Mouse (Mus musculus) cerebellum, adult 11-12 months (tissue): ENCODE results near the gene Gpbar1.

ENCODE experiments used
- DNase-seq: peaks from one replicate; pipeline ENCODE4 v3.0.0; 2022

Gpbar1 gene

DNA sequence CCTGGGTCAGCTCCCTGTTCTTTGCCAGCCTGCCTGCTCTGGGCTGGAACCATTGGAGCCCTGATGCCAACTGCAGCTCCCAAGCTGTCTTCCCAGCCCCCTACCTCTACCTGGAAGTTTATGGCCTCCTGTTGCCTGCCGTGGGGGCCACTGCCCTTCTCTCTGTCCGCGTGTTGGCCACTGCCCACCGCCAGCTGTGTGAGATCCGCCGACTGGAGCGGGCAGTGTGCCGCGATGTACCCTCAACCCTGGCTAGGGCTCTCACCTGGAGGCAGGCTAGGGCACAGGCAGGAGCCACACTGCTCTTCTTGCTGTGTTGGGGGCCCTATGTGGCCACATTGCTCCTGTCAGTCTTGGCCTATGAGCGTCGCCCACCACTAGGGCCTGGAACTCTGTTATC lies 638 bp downstream of the Gpbar1 start:
- DNase-seq = no peak

DNA sequence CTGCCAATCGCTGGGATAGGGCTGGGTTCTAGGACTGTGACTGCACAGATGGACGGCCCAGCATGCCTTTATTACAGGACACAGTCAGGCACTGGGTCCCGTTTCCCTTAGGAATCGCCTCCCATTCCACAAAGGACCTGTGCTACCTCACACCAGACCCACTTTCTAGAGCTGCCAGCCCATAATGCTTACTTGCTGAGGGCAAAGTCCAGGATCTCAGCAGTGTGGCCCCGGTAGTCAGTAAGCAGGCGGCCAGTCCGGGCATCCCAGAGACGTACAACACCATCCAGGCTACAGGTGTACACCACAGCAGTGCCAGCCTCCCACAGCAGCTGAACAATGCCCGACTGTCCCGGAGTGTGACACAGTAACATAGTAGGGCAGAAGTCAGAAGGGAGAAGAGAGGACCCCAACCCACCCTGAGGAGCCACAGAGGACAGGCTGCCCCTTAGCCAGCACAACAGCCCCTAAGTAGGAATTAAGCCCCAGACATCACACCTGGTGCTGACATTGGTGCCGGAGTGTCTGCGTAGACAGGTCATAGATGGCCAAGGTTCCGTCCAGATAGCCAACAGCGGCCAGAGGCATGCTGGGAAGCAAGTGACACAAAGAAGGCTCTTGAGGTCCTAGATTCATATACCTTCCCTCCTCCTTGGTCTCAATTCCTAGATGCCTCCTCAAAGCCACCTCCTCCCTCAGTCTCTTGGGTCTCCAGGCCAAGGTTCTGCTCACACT lies 2.4 kb downstream of the Gpbar1 start:
- peak; percentile 25 for DNase-seq

DNA sequence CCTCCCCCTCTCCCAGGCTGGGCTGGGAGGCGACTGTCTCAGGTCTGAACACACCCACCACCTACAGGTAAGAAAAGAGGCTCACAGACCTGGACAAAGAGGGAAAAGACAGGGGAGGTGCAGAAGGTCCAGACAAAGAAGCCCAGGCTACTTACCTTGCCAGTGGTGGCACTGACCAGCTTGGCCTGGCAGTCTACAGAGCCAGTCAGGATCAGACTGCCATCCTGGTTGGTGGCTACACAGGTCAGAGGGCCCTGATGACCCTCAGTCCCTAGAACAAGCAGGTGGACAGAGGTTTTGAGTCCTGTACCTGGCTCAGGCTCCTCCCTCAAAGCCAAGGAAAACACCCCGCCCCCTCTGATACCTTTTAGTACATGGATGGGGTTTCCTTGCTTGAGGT lies 3.0 kb downstream of the Gpbar1 start:
- peak; percentile 22 for DNase-seq

DNA sequence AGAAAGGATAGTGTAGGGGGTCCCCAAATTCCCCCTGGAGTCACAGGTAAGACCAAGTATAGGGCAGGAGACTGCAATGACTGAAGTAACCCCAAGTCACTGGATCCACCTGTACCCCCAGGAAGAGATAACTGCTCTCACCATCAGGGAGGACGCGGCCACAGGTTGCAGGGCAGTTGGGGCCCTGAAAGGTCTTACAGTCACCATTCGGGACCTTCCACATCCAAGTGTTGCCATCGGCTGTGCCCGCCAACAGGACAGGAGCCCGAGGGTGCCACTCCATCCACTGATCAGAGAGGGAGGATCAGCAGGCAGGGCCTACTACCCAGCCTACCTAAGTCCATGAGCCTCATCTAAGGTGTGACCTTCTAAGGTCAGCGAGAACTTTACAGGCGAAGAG lies 3.5 kb downstream of the Gpbar1 start:
- DNase-seq = peak; percentile 35

DNA sequence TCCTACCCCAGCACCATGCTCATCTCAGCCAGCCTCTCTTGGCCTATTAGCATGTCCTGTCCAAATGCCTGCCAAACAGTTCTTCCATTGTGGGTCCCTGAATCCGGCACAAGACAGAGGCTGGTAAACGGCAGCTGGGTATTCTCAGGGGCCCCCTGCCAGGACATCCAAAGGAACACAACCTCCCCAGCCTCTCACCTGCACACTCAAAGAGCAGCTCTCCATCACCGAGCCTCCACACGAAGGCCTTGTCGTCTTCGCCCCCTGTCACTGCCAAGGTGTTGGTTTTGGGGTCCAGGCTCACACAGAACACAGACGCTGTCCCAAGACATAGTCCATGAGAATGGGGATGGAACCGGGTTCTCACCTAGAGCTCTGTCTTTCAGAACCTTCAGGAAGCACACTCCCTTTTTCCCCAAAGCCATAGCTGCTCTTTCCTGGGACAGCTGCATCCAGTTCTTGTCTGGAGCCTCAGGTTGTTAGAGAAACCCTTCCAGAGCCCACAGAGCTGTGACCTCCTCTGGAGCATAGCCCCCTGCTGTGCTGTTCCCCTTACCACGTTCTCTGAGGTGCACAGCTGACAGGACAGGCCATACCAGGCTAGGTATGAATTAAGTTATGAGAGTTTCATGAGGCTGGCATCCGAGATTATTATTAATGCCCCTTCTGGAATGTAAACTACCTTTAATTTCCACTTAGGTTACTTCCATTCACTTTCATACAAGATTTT lies 4.7 kb downstream of the Gpbar1 start:
- DNase-seq = peak; percentile 63

DNA sequence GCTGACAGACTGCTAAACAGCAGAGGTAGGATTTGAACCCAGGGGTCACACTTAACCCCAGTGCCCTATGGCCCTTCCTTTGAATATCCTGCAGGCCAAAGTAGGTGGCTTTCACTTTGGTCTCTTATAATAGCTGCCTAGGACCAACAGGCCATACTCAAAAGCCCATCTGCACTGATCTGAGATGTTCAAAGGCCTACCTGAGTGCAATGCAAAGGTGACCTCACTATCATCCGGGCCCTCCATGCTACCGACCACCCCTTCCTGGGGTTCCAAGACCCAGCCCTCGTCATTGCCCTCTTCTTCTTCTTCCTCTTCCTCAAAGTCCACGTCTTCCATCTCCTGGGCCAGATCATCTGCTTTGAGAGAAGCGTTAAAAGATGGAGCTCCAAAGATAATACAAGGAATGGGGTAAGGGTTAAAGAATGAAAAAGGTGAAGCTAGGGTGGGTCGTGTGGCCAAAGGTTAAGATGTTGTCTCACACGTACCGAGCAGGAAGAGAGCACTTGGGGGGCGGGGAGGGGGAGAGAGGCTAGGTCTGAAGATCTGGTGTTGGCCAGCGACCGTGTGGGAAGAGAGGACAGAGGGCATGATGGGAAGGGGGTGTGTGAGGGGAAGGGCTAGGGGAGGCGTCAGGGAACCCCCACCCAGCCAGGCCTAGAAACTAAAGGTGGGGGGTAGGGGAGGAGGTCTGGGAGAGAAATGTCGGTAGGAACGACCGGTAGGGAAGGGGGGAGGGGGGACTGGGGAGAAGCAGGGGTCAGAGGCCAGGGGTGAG lies 5.5 kb downstream of the Gpbar1 start:
- DNase-seq = peak; percentile 84

DNA sequence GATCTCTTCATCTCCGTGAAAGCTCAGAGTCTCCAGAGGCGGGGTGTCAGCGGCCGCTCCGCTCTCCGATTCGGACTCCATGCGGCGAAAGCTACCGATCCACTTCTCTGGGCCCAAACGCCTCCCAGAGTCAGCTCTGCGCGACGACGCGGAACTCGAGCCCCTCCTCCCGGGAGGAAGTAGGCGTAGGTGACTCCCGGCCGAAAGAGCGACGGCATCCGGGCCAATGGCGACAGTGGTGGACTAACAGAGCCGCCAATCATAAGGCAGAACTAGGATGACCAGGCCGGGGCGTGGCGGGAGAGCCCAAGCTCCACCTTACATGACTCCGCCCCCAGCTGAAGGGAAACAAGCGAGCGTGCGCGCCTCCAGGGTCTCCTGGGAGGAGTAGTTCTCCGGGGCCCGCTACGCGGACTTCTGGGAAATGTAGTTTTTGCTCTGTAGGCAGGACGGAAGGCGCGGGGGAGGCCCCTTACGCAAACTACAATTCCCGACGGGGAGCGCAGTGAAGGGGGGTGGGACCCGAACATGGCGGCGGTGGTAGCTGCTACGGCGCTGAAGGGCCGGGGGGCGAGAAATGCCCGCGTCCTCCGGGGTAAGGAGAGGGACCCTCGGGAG lies 6.3 kb downstream of the Gpbar1 start, which contains the start of the genes Aamp and Pnkd:
Gene Aamp (minus strand): TSS at position 196 of the 618 bp plus-strand sequence.
Gene Pnkd (plus strand): TSS at position 388 of the 618 bp plus-strand sequence.
- peak; percentile 100 for DNase-seq

DNA sequence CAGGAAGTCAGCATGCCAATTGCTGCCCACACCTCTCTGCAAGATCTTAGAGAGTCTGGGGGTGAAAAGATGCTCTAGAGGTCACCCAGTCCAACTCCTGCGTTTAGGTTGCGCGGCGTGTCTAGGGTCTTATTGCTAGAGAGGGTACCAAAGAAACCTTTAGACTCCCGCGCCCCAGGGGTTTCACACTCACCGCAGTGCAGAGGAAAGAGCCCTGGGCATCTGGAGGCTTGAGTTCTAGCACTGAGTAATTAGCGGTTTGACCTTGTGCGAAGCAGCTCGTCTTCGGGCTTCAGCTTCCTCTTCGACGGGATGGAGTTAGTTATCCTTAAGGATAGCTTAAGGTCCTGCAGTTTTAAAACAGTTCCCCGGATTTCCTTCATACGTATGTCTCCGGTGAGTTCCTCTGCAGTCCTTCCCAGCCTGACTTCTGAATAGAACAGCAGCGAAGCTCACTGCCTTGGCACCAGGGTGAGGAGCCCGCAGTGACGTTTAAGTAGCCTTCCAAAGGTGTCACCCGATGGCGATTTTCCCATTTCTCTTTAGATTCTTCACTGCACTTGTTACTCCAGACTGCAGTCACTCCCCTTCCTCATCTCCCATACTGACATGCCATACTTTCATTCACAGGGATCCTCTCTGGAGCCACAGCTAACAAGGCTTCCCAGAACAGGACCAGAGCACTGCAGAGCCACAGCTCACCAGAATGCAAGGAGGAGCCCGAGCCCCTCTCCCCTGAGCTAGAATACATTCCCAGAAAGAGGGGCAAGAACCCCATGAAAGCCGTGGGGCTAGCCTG lies 7.1 kb downstream of the Gpbar1 start:
- DNase-seq = peak; percentile 68

DNA sequence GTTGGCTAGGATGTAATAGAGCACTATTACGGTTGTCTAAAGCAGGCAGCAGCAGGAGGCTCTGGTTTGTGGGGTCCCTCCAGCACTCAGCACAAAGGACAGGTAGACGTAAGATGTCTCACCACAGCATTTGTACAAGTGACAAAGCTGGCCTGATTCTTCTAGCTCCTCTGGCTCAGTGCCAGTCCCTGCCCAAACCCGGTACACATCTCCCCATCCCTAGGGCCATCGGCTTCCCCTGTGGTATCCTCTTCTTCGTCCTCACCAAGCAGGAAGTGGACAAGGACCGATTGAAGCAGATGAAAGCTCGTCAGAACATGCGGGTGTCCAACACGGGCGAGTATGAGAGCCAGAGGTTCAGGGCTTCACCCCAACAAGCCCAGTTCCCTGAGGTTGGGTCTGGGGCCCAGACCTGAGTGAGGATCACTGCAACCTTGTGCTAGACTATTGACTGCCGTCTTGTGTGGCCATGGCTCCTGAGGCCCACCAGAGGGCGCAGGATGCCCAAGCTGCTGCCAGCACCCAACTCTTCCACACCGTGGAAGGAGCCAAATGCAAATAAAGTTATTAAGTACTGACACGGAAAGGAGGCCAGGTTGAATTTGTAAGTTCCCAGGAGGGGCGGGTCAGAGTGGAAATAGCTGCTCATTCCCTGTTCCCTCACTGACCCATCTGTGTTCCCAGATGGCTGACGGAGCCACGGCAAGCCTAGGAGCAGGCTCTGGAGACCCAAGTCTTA lies 8.7 kb downstream of the Gpbar1 start:
- DNase-seq = peak; percentile 70

DNA sequence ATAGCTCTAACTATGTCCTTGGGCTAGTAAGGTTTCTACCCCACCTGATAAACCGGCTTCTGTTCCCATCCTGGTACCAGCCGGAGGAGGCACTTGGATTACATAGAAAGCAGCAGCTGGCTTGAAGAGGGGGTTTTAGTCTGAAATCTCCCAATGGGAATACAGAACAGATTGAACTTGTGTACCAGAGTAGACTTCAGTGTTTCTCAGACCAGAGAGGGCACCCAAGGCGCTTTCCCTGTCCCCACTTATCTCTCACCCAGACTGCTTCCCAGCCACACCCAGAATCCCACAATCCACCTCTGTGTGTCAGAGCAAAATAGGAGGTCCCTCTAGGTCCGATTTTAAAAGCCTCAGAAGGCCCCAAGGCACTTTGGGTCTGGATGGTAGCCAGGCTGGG lies 10.0 kb downstream of the Gpbar1 start:
- peak; percentile 38 for DNase-seq

DNA sequence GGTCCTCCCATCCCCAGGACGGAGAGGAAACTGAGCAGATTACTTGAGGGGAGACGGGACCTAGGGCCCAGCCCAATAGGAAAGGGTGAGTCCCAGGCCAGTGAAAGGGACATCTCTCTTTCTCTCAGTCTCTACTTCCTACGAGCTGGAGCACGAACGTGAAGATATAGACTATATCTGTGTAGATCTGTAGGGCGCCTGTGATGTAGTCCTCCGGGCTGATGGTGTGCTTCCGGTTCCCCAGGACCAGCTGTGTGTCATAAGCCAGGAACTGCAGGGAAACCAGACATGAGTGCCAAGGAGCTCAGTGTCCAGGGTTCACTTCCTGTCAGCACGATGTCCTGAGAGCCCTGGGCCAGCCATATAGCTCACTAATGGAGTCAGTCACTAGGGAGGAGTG lies 10.9 kb downstream of the Gpbar1 start:
- no peak for DNase-seq

DNA sequence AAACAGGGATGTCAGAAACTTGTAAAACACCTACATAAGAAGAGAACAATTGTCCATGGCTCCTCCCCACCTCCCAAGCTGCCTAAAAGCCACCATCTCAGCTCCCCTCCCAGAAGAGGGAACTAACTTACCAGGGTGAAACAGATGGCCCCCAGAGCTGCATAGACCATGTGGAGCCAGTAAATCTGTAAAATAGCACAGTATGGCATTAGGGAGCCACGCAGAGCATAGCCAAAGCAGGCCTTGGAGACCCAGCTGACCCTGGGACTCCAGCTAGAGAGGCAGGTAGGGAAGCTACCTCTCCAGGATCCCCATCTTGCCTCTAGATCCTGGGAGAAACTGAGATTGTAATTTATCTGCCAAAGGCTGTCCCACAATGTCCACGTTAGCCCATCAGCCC lies 11.4 kb downstream of the Gpbar1 start:
- DNase-seq = no peak

DNA sequence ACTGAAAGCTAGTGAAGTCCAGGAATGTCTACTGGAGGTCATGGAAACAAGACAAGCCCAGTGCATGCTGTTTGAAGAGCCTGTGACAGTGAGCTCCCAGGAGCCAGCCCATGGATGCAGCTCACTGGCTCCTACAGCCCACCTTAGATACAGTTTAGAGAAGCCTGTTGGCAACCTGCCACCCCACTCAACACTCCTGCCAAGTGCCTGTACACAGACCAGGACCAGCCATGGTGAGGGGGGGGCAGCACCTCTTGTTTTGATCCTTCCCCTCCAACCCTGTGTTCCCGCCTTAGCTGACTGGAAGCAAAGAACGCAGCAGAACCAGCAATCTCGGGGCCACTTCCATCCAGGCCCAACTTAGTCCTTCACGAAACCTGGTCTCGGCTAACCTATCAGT lies 11.8 kb downstream of the Gpbar1 start:
- DNase-seq = peak; percentile 62

DNA sequence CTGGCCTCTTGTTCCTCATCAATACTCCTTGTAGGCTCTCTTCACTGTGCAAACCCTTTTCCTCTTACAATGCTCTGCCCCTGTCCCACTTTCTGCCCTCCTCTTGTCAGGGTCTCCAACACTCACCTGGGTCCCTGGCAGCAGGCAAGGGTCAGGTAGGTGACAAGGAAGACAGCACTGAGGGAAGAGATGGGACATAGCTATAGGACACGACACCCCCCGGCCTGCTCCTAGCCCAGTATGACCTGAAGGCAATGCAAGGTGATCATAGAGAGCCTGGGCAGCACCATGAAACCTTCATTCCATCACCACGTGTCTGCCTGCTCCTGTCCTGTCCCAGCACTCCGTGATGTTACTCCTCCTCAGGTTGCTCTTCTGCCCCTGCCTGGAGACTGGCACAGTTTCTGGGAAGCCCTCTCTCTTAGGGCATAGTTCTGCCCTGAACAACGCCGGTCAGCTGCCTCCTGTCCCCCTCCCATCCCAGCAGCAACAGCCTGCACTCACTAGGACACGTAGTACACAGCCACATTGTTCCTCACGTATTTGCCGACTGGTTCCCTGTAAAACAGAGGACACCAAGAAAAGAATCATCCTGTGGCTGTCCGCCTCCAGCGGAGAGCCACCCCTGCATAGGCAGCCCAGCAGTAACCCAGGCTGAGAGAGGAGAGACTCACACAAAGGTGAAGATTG lies 14.1 kb downstream of the Gpbar1 start:
- no peak for DNase-seq

DNA sequence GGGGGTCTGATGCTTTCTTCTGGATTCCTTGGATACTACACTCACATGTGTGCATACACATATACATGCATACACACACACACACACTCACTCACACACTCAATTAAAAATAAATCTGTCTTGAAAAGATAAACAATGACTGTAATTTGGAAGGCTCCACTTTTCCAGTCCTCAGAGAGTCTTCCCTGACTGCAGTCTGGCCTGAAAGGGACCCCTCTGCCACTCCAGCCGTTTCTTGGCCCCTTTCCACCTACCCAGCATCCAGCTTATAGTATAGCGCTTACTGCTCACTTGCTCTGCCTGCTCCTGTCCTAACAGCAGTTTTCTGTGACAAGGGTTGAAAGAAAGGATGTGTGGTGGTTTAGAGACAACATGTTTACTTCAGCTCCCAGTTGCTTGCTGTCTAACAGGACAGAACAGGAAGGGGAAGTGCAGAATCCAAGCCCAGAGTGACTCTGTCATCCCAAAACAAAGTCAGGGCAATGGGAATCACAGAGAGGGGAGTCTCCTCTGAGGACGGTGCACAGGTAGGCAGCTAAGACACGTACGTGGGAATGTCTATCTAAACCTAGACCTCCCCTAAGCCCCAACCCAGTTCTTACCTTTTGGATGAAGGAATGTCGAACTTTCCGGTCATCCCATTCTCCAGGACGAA lies 15.1 kb downstream of the Gpbar1 start:
- DNase-seq = no peak

DNA sequence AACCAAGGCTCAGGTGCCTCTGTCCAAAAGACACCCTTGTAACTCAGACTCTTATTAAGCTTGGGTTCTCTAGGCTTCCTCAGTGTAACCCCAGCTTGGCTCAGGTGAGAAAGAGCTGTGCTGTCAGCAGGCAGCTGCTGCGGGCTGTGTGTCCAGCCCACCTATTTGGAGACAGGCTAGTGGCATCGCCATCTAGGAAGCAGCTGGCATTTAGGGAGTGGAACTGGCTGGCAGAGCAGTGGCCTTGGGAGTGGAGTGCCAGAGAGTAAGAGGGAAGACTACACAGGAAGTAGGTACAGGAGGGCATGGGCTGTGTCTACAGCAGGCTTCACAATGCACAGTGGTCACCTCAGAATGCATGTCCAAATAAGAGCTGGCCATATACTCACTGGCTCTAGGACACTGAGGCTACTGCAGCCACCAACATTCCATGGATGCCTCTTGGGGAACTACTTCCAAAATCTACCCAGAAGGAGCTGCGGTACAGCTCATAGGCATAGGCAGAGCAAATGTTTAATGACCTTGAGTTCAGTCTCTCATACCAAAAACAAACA lies 15.8 kb downstream of the Gpbar1 start:
- peak; percentile 28 for DNase-seq

DNA sequence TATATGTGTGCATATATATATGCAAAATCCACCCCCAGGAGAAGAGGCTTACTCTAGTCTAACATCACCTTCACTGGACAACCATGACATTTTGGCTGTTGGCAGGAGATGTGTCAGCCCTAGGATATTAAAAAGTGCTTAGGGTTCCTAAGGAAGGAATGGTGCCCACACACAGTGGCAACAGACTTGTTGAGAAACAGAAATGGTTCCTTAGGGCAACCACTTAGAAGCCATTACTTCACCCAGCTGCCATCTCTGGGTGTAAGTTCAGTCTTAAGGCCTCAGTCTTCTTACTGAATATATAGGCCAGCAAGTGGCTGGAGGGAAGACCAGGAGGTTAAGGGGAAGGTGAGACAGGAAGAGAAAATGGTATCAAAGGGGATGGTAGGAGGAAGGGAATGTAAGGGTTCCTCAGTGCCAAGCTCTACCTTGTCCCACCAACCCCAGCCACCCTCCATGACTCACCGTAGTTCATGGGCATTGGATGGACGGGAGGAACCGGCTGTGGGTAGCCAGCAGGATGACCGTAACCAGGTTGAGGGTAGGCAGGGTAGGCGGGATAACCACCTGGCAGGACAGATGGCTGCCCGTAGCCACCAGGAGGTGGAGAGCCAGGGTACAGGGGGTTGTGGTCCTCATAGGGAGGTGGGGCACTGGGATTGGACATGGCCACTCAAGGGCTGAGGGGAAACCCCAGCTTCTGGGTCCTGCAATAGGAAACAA lies 16.5 kb downstream of the Gpbar1 start:
- peak; percentile 71 for DNase-seq

DNA sequence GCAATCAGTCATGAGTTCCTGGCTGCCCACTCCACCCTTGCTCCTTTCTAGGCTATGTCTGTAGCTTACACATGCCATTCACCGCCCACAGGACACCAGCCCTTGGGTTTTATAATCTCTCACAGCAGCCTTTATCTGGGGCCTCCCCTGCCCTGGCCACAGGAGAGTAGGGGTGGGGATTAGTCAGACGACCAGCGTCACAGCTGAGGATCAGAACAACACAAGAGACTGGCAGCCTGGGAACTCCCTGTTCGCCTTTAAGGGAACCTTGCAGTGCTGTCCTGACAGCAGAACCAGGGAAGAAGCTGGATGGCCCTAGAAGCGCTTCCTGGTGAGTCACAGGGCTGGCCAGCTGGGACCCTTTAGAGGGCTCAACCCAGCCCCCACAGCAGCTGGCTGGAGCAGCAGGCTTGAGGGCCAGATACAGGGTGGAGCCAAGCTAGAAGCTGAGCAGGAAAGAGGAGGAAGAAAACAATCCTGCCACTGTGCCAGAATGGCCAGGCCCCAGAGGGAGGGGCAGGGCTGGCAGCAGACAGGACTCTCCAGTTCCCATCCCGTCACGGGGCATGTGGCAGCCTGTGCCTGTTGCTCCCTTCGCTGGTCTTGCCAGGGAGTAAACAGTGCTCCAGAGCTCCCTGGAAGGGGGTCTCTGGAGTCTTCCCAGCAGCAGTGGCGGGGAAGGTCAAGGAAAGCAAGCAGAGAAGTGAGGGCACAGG lies 17.3 kb downstream of the Gpbar1 start:
- DNase-seq = peak; percentile 93

DNA sequence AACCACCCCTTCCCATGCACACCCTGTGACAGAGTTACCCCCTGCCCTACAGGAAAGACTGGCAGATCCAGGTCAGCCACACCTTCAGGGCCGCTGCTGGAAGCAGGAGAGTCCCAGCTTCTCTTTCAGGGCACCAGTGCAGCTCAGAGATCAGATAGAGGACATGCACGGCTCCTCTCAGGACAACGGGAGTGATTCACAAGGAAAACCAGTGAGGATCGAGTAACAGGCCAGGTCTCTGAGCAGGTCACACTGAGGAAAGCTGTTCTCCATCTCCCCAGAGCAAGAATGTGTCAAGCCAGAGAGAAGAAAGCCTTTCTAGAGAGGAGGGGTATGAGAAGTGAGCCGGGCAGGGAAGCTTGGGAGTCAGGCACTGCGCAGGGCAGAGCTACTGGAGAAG lies 18.1 kb downstream of the Gpbar1 start:
- DNase-seq = peak; percentile 38
